Mouse (Mus musculus) heart, embryonic 12.5 days (tissue): ENCODE results near the gene Gm20388. TPM values are rescaled to one million over a fixed set of nuclear protein-coding genes. Genes with fewer than 3 reads are reported as not detected.

Experiments used
- ATAC-seq: fragments of 200-750 bp; cut with Nextera tagmentation; 2 replicates; pipeline ENCODE4 v1.8.0; 2017; ENCODE audit warnings: moderate TSS enrichment, moderate library complexity; ENCODE audit not compliant: insufficient number of reproducible peaks, low FRiP score
- H3K27ac ChIP-seq: fragments of 300-500 bp; sonication (generic); 2 replicates; pipeline ENCODE4 v1.5.1; 2016; ENCODE audit warnings: mild to moderate bottlenecking, moderate library complexity; ENCODE audit not compliant: poor library complexity, severe bottlenecking
- H3K27me3 ChIP-seq: fragments of 300-500 bp; sonication (generic); replicated peaks from 2 replicates; pipeline ENCODE4 v1.6.1; 2016; ENCODE audit warnings: mild to moderate bottlenecking, moderate library complexity
- H3K36me3 ChIP-seq: fragments of 300-500 bp; sonication (generic); 2 replicates; pipeline ENCODE4 v1.6.1; 2016; ENCODE audit warnings: mild to moderate bottlenecking, moderate library complexity
- H3K4me1 ChIP-seq: fragments of 300-500 bp; sonication (generic); replicated peaks from 2 replicates; pipeline ENCODE4 v1.6.1; 2016; ENCODE audit warnings: mild to moderate bottlenecking
- H3K4me2 ChIP-seq: fragments of 300-500 bp; sonication (generic); 2 replicates; pipeline ENCODE4 v1.6.1; 2016; ENCODE audit warnings: mild to moderate bottlenecking, moderate library complexity
- H3K4me3 ChIP-seq: fragments of 300-500 bp; sonication (generic); 2 replicates; pipeline ENCODE4 v1.5.1; 2016; ENCODE audit warnings: mild to moderate bottlenecking
- H3K9ac ChIP-seq: fragments of 300-500 bp; sonication (generic); 2 replicates; pipeline ENCODE4 v1.6.1; 2016; ENCODE audit warnings: mild to moderate bottlenecking, moderate library complexity
- H3K9me3 ChIP-seq: fragments of 300-500 bp; sonication (generic); replicated peaks from 2 replicates; pipeline ENCODE4 v1.6.1; 2016; ENCODE audit warnings: mild to moderate bottlenecking, moderate library complexity
- whole genome bisulfite sequencing: fragments of 180-500 bp; shearing (Covaris S2); methylation state at CpG from one replicate; pipeline ENCODE4 v1.1.7; 2016; 5-methylcytosine and 5-hydroxymethylcytosine counted together
- polyA plus RNA-seq: library from polyadenylated mRNA; unstranded; fragments of >200 nt; fragmentation: Nextera tagmentation; extraction: Ambion mirVana; gene quantifications from 2 replicates; pipeline ENCODE4 v1.2.1, GENCODE M21; 2016

The Gm20388 gene
- polyA plus RNA-seq, 1 experiment from 2014 or later, result not detected

- peaks cover 17% of the 10 kb centered on the region for H3K4me1 ChIP-seq
- WGBS, result 80% methylated on average over 16 of the region's 16 CpGs
- no peaks in the 10 kb centered on the region for H3K9me3 ChIP-seq
- no peak for ATAC-seq
- no peak overlapping the region for H3K4me3 ChIP-seq
- no peaks in the 10 kb centered on the region for H3K36me3 ChIP-seq
- H3K27ac ChIP-seq, result no peak overlapping the region
- H3K4me2 ChIP-seq, result no peak overlapping the region
- H3K27me3 ChIP-seq, result peaks cover 85% of the 10 kb centered on the region
- no peak overlapping the region for H3K9ac ChIP-seq
These were observed 1823.6 kb downstream of the Gm20388 start for GRCm38 (mm10) chr8:121734262-121734661.

DNA sequence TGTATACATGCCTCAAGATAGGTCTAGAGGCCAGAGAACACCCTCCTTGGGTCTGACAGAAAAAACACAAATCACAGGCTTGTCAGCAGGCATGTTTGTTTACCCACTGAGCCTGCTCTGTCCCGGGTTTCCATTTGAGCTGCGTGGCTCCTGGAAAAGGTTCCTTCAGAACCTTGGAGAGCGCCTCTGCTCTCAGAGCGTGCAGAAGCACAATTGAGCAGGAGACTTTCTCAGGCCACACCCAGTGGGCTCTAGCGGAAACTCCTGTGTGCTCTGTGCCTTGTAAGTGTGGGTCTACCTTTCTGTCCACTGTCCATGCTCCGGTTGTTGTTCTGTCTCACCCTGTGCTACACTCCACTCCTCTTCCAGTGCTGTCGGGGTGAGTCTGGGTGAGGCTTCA, 1825.6 kb downstream of the Gm20388 start:
- no peak for ATAC-seq
- 12% methylated on average over 7 of the region's 7 CpGs for WGBS
- H3K4me2 ChIP-seq, result no peak overlapping the region
- no peaks in the 10 kb centered on the region for H3K9me3 ChIP-seq
- peaks cover 74% of the 10 kb centered on the region for H3K27me3 ChIP-seq
- no peaks in the 10 kb centered on the region for H3K36me3 ChIP-seq
- no peak overlapping the region for H3K27ac ChIP-seq
- 0 out of 2 replicates have a peak, but pooled peaks cover 5% of the 10 kb centered on the region for H3K4me1 ChIP-seq
- no peak overlapping the region for H3K4me3 ChIP-seq
- H3K9ac ChIP-seq, result no peak overlapping the region

DNA sequence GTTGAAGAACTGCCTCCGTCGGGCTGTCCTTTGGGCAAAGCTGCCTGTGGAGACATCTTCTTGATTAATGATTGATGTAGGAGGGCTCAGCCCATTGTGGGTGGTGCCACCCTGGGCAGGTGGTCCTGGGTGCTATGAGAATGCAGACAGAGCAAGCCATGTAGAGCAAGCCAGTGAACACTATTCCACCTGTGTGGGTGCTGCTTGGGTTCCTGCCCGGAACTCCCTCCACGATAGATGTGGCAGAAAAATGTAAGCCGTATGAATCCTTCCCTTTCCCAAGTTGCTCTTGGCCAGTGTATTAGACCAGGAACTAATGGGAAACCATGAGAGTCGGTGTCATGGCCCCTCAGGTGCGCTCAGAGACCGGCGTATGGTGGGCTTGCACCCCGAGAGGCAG, 1830.1 kb downstream of the Gm20388 start:
- WGBS, result 79% methylated on average over 10 of the region's 10 CpGs

GRCm38 (mm10) chr8:121749501-121749900, 1838.9 kb downstream of the Gm20388 start:
- no peak for ATAC-seq
- Histone ChIP-seq H3K4me3 (no peak overlapping the region), H3K9ac (no peak overlapping the region), H3K4me2 (no peak overlapping the region), H3K4me1 (no peaks in the 10 kb centered on the region), H3K36me3 (no peaks in the 10 kb centered on the region), H3K27me3 (peaks cover 51% of the 10 kb centered on the region), H3K9me3 (peaks cover 12% of the 10 kb centered on the region), H3K27ac (no peak overlapping the region)
- WGBS, result 73% methylated on average over 9 of the region's 9 CpGs

More for the DNA sequence above, 1830.1 kb downstream of the Gm20388 start:
- no peak overlapping the region for H3K4me3 ChIP-seq
- H3K9me3 ChIP-seq, result no peaks in the 10 kb centered on the region
- no peak for ATAC-seq
- H3K4me2 ChIP-seq, result no peak overlapping the region
- peaks cover 51% of the 10 kb centered on the region for H3K27me3 ChIP-seq
- no peaks in the 10 kb centered on the region for H3K4me1 ChIP-seq
- no peaks in the 10 kb centered on the region for H3K36me3 ChIP-seq
- H3K9ac ChIP-seq, result no peak overlapping the region
- no peak overlapping the region for H3K27ac ChIP-seq

DNA sequence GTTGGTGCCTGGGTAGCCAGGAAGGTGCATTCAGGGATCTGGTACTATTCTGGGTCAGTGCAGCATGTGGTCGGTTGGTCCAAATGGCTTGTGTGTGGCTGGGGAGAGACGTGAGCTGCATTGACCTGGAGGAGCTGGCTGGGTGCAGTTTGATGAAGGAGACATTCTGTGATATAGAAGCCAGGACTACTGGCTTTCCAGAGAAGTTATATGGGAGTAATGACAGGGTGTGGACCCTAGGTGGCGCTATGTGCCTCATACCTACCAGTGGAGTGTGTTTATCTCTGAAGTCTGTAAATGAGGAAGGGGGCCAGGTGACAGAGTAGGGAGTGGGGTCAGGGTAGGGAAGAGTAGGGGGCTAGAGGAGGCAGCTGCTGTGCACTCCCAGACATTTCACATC, 1839.9 kb downstream of the Gm20388 start:
- Histone ChIP-seq H3K36me3 (no peaks in the 10 kb centered on the region), H3K27ac (no peak overlapping the region), H3K9me3 (peaks cover 12% of the 10 kb centered on the region), H3K4me1 (no peaks in the 10 kb centered on the region), H3K4me2 (no peak overlapping the region), H3K27me3 (peaks cover 59% of the 10 kb centered on the region), H3K9ac (no peak overlapping the region), H3K4me3 (no peak overlapping the region)
- no peak for ATAC-seq
- 33% methylated on average over 3 of the region's 3 CpGs for WGBS

DNA sequence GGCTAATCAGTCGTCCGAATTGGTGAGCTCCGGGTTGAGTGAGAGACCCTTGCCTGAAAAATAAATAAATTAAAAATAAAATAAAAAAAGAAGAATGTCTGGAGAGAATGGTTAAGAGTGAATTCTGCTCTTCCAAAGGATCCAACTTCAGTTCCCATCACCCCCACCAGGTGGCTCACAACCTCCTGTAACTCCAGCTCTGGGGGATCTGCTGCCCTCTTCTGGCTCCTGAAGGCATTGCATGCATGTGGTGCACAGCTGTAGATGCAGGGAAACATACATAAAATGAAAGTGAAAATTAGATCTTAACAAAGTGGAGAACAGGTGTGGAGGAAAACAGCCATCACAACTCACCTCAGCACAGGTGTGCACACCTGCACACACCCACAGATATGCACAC, 1840.8 kb downstream of the Gm20388 start:
- Histone ChIP-seq H3K4me2 (no peak overlapping the region), H3K4me3 (no peak overlapping the region), H3K4me1 (no peaks in the 10 kb centered on the region), H3K9ac (no peak overlapping the region), H3K36me3 (no peaks in the 10 kb centered on the region), H3K27ac (no peak overlapping the region), H3K9me3 (peaks cover 12% of the 10 kb centered on the region), H3K27me3 (peaks cover 60% of the 10 kb centered on the region)
- ATAC-seq, result no peak
- 15% methylated on average over 3 of the region's 3 CpGs for WGBS

DNA sequence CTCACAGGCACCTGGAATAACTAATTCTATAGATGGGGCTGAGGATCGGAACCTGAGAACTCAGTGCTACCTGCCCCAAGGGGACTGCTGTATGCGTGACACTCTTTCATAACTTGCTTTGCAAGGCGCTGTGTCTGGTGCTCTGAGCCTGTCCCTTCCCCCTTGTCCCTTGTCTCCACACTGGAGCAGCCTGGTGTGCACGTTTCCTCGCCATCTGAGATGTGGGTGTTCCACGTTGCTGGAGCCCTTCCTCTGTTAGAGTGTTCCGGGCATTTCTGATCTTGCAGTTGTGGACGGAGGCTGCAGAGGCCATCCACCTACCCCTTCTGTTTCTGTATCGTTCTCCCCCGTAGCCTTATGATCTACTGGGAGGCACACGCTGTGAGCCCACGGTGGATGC, 1847.8 kb downstream of the Gm20388 start:
- Histone ChIP-seq H3K9ac (no peak overlapping the region), H3K4me3 (no peak overlapping the region), H3K4me2 (no peak overlapping the region), H3K4me1 (no peaks in the 10 kb centered on the region), H3K27ac (no peak overlapping the region), H3K9me3 (no peaks in the 10 kb centered on the region), H3K36me3 (no peaks in the 10 kb centered on the region), H3K27me3 (peaks cover 51% of the 10 kb centered on the region)
- no peak for ATAC-seq
- 54% methylated on average over 12 of the region's 12 CpGs for WGBS

DNA sequence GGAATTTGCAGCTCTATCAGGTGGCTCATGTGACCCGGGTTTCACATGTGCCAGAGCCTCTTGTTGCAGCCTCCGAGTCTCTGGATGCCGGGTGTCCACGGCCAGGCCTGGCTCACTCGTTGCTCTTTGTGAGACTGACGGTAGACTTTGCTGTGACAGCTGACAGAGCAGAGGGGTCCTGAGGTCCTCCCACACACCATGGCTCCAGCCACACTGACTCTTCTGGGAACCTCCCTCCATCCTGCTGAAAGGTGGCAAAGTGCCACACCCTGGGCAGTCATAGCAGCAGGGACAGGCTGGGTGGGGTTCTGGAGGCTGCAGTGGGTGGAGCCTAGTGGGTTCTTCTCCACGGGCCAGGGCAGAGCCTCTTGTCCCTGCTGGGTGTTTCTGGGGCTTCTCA, 1849.8 kb downstream of the Gm20388 start:
- H3K9me3 ChIP-seq, result no peaks in the 10 kb centered on the region
- peaks cover 44% of the 10 kb centered on the region for H3K27me3 ChIP-seq
- H3K4me2 ChIP-seq, result no peak overlapping the region
- no peak overlapping the region for H3K27ac ChIP-seq
- H3K9ac ChIP-seq, result no peak overlapping the region
- no peaks in the 10 kb centered on the region for H3K36me3 ChIP-seq
- H3K4me1 ChIP-seq, result no peaks in the 10 kb centered on the region
- ATAC-seq, result no peak
- 64% methylated on average over 7 of the region's 7 CpGs for whole genome bisulfite sequencing
- no peak overlapping the region for H3K4me3 ChIP-seq

DNA sequence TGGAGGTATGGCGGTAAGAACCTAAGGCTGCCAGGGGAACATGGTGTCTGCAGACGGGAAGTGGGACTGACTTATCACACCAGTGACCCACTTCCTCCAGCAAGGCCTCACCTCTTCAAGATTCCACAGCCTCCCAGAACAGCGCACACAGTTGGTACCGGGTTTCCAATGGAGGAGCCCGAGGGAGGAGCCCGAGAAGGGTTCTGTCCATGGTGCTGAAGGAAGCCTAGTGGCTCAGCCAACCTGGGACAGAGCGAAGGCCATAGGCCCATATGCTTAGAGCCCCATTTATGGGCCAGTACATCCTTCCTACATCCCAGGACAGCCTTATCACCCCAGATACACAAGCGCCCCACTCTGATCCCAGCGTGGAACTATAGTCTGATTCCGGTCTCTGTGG, 1850.8 kb downstream of the Gm20388 start:
- no peak overlapping the region for H3K27ac ChIP-seq
- no peaks in the 10 kb centered on the region for H3K9me3 ChIP-seq
- peaks cover 39% of the 10 kb centered on the region for H3K27me3 ChIP-seq
- H3K36me3 ChIP-seq, result no peaks in the 10 kb centered on the region
- H3K4me3 ChIP-seq, result no peak overlapping the region
- no peak overlapping the region for H3K9ac ChIP-seq
- ATAC-seq, result no peak
- H3K4me1 ChIP-seq, result no peaks in the 10 kb centered on the region
- H3K4me2 ChIP-seq, result no peak overlapping the region
- WGBS, result 21% methylated on average over 10 of the region's 10 CpGs

DNA sequence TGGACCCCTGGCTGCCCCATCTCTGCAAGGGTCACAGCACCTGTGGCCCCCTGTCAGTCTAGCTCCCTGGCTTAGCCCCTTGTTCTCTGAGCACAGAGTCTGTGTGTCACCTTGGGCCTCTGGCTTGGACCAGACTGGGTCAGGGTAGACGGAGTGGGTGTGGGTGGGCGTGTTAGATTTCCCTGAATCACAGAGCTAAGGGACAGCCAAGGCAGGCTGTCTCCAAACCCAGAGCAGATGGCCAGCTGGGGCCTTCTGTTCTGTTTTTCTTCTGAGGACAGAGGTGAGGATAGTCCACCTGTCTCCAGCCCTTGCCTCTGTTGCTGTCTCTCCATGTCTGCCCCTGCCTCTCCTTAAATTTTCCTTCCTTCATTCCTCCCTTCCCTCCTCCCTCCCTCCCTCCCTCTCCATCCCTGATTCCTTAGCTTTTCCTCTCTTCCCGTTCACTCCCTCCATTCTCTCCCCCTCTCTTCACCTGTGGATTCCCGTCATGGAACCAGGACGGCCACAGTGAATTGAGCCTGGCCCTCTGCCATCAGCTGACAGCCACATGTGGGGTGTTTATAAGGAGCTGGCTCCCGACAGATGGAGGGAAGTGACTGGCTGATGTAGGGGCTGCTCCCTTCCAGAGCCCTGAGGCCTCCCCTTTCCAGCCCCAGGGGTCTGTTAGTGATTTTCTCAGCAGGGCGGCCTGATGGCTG, 1852.5 kb downstream of the Gm20388 start:
- H3K27me3 ChIP-seq, result peaks cover 40% of the 10 kb centered on the region
- no peak for ATAC-seq
- WGBS, result 40% methylated on average over 7 of the region's 7 CpGs

GRCm38 (mm10) chr8:121763700-121764013, 1853.0 kb downstream of the Gm20388 start:
- 58% methylated on average over 9 of the region's 9 CpGs for WGBS
- Histone ChIP-seq H3K4me3 (no peak overlapping the region), H3K27ac (no peak overlapping the region)

More for the DNA sequence above, 1852.5 kb downstream of the Gm20388 start:
- Histone ChIP-seq H3K4me2 (no peak overlapping the region), H3K4me1 (no peaks in the 10 kb centered on the region), H3K36me3 (no peaks in the 10 kb centered on the region), H3K9ac (no peak overlapping the region), H3K4me3 (no peak overlapping the region), H3K27ac (no peak overlapping the region), H3K9me3 (no peaks in the 10 kb centered on the region)

DNA sequence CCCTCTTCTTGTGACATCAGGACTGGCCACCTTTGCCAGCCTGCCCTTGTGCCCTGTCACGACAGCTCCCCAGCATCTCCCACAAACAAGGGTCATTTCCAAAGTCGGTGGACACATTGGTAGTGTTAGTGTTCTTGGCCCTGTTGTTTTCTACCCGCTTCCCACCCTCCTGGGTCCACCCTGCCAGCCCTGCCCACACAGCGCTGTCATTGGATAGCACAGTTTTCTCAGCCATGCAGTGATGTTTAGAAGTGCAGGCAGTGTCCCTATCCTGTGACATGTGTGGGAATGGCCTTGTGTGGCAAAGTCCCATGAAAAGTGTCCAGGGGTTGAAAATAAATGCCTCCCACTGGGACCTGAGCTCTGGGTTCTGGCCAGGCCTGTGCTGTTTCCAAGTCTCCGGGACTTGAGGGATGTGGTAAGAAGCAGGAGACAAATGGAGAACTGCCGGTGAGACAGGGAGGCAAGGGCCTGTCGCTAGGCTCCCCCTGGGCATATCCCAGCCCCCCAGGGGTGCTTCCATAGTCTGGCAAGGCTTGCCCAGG, 1855.0 kb downstream of the Gm20388 start:
- Histone ChIP-seq H3K36me3 (no peaks in the 10 kb centered on the region), H3K27ac (no peak overlapping the region), H3K4me1 (no peaks in the 10 kb centered on the region), H3K4me2 (no peak overlapping the region), H3K9me3 (no peaks in the 10 kb centered on the region), H3K4me3 (no peak overlapping the region), H3K27me3 (peaks cover 27% of the 10 kb centered on the region; the same call in 1 of the 2 replicates), H3K9ac (no peak overlapping the region)
- 69% methylated on average over 7 of the region's 7 CpGs for WGBS
- ATAC-seq, result no peak

More at GRCm38 (mm10) chr8:121763700-121764013, 1853.0 kb downstream of the Gm20388 start:
- Histone ChIP-seq H3K4me2 (no peak overlapping the region), H3K9ac (no peak overlapping the region), H3K4me1 (no peaks in the 10 kb centered on the region), H3K9me3 (no peaks in the 10 kb centered on the region), H3K36me3 (no peaks in the 10 kb centered on the region), H3K27me3 (peaks cover 38% of the 10 kb centered on the region)
- ATAC-seq, result no peak
